Mouse (Mus musculus): ENCODE measurements around the gene Tspo2. TPM values are rescaled to one million over a fixed set of nuclear protein-coding genes. Genes with fewer than 3 reads are reported as not detected.
"Not testable (repeated sequence)": the region's sequence is repeated elsewhere in the genome, so short reads cannot be mapped to it uniquely, and the experiment has no call there.

Gene Tspo2
- not detected for total RNA-seq (2022)

GRCm38 (mm10) chr17:48451353-48451675 is at the start of gene Tspo2:
Tspo2 (minus strand) TSS chr17:48451522.
- no peak for DNase-seq (ENCODE audit: low spot score in 2 of 2)

- DNase-seq (ENCODE audit: low spot score in 2 of 2) = no peak
Observed at GRCm38 (mm10) chr17:48500846-48501445, 49.6 kb upstream of the Tspo2 start.

GRCm38 (mm10) chr17:48497986-48498385 is 46.7 kb upstream of the Tspo2 start:
- no peak for DNase-seq (ENCODE audit: low spot score in 2 of 2)

- no peak for DNase-seq (ENCODE audit: low spot score in 2 of 2)
Observed at GRCm38 (mm10) chr17:48493986-48494385, 42.7 kb upstream of the Tspo2 start.

GRCm38 (mm10) chr17:48493582-48493981 is 42.3 kb upstream of the Tspo2 start:
- no peak for DNase-seq (ENCODE audit: low spot score in 2 of 2)

- DNase-seq (ENCODE audit: low spot score in 2 of 2) = no peak
Observed at GRCm38 (mm10) chr17:48492621-48493020, 41.3 kb upstream of the Tspo2 start.

GRCm38 (mm10) chr17:48489466-48489865 is 38.1 kb upstream of the Tspo2 start:
- no peak for DNase-seq (ENCODE audit: low spot score in 2 of 2)

GRCm38 (mm10) chr17:48484191-48484590 is 32.9 kb upstream of the Tspo2 start:
- no peak for DNase-seq (ENCODE audit: low spot score in 2 of 2)

- no peak for DNase-seq (ENCODE audit: low spot score in 2 of 2)
Observed at GRCm38 (mm10) chr17:48483764-48484163, 32.4 kb upstream of the Tspo2 start.

- DNase-seq (ENCODE audit: low spot score in 2 of 2) = no peak
Observed at GRCm38 (mm10) chr17:48479952-48480351, 28.6 kb upstream of the Tspo2 start.

- no peak for DNase-seq (ENCODE audit: low spot score in 2 of 2)
Observed at GRCm38 (mm10) chr17:48475444-48475843, 24.1 kb upstream of the Tspo2 start.

- DNase-seq (ENCODE audit: low spot score in 2 of 2) = not testable (repeated sequence)
Observed at GRCm38 (mm10) chr17:48474282-48474681, 23.0 kb upstream of the Tspo2 start.

- DNase-seq (ENCODE audit: low spot score in 2 of 2) = peak; percentile 56 to 58
Observed at GRCm38 (mm10) chr17:48467395-48468231, 16.3 kb upstream of the Tspo2 start.

GRCm38 (mm10) chr17:48466769-48467394 is 15.6 kb upstream of the Tspo2 start:
- no peak for DNase-seq (ENCODE audit: low spot score in 2 of 2)

- DNase-seq (ENCODE audit: low spot score in 2 of 2) = no peak
Observed at GRCm38 (mm10) chr17:48463391-48463790, 12.1 kb upstream of the Tspo2 start.

GRCm38 (mm10) chr17:48462096-48462495 is 10.8 kb upstream of the Tspo2 start:
- no peak for DNase-seq (ENCODE audit: low spot score in 2 of 2)

- DNase-seq (ENCODE audit: low spot score in 2 of 2) = no peak
Observed at GRCm38 (mm10) chr17:48457971-48458653, 6.8 kb upstream of the Tspo2 start.

- no peak for DNase-seq (ENCODE audit: low spot score in 2 of 2)
Observed at GRCm38 (mm10) chr17:48455955-48456354, 4.6 kb upstream of the Tspo2 start.

GRCm38 (mm10) chr17:48454688-48455087 is 3.4 kb upstream of the Tspo2 start, which contains the start of gene Unc5cl:
Unc5cl (plus strand) TSS chr17:48454901.
- no peak for DNase-seq (ENCODE audit: low spot score in 2 of 2)

GRCm38 (mm10) chr17:48454190-48454589 is 2.9 kb upstream of the Tspo2 start:
- DNase-seq (ENCODE audit: low spot score in 2 of 2) = no peak

GRCm38 (mm10) chr17:48453489-48453888 is 2.2 kb upstream of the Tspo2 start:
- no peak for DNase-seq (ENCODE audit: low spot score in 2 of 2)

Measured in gastrocnemius, adult 8-10 months (tissue).